Mouse (Mus musculus) left cerebral cortex, postnatal 36 days (tissue): ENCODE measurements around the gene Gm42421. TPM values are rescaled to one million over a fixed set of nuclear protein-coding genes. Genes with fewer than 3 reads are reported as not detected.

Experiments
- DNase-seq, 2 experiments: peaks; one replicate each; pipeline ENCODE4 v3.0.0; 2021 to 2022; ENCODE audit warnings: low spot score in 2 of 2, mixed read lengths in 1 of 2
- intact Hi-C: fragments of 180-260 bp; cut with DNase I; formaldehyde crosslinking; loops from one replicate; pipeline ENCODE4 v1.15.1; 2025
- total RNA-seq, 2 experiments: library from RNA; stranded (reverse); gene quantifications; 2 replicates each; pipeline ENCODE4 v1.2.3; 2021

Gene Gm42421
- total RNA-seq = 1 to 10 TPM in 1 of 2 experiments, not detected in 1; 1.3 TPM

GRCm38 (mm10) chr5:143927875-143928274, at the start of gene Gm42421:
Gm42421 (plus strand) TSS chr5:143928175.
- intact Hi-C loops = no loop called here
- no peak for DNase-seq

DNA sequence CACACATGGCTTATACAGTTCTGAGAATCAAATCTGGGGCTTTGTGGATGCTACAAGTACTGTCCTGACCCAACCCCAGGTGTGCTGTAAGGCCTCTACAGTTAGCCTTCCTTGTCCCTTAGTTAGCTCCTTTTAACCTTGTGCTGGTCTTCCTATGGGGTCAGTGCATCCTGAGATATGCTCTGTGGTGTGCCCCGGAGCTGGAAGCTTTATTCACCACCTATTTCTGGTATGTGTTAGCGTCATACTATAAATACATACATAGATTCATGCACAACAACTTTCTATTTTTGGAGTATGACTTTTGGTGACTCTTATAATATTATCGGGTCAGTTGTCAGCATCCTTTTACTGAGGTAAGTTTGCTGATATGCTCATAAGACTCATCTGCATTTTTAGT, 42.7 kb upstream of the Gm42421 start:
- DNase-seq = no peak
- intact Hi-C loops = no loop called here

GRCm38 (mm10) chr5:143890741-143891140, 37.2 kb upstream of the Gm42421 start:
- intact Hi-C loops = no loop called here
- no peak for DNase-seq

GRCm38 (mm10) chr5:143892255-143892886, 35.6 kb upstream of the Gm42421 start:
- no peak for DNase-seq
- intact Hi-C loops = no loop called here

DNA sequence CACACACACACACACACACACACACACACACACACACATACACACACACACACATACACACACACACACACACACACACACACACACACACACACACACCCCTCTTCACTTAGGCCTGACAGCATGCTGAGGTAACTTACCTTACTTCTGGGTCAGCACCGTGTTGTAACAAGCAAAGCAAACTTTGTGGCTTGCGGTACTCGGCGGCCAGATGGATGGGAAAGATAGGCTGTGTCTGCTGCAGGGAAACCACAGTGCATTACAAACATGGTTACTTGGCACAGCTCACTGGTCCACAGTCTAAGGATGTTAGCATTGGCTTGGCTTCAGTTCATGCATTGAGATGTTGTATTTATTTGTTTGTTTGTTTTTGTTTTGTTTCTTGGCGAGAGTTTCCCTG, 34.6 kb upstream of the Gm42421 start:
- no peak for DNase-seq
- intact Hi-C loops = no loop called here

GRCm38 (mm10) chr5:143897635-143898330, 30.2 kb upstream of the Gm42421 start, which contains the start of gene Ankrd61:
Ankrd61 (minus strand) TSS chr5:143897685.
- intact Hi-C loops = no loop called here

DNA sequence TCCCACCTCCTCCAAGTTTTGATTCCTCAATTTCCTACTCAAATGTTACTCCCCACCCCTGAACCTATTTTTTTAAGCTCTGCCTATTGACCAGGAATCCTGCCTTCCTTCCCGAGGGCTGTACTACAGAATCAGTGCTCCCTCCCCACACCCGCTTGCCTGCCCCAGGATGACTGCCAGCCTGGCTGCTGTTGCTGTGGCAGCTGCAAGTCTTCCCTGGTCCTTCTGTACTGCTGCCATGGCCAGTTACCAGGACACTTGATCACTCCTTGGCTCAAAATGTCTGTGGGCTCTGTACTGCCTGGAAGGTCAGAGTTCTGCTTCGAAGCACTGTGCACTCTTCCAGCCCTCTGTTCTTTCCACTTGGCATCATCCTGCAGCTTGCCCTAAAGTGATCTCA, 25.9 kb upstream of the Gm42421 start:
- intact Hi-C loops = no loop called here

More at GRCm38 (mm10) chr5:143897635-143898330, 30.2 kb upstream of the Gm42421 start, which contains the start of gene Ankrd61:
- DNase-seq = no peak

DNA sequence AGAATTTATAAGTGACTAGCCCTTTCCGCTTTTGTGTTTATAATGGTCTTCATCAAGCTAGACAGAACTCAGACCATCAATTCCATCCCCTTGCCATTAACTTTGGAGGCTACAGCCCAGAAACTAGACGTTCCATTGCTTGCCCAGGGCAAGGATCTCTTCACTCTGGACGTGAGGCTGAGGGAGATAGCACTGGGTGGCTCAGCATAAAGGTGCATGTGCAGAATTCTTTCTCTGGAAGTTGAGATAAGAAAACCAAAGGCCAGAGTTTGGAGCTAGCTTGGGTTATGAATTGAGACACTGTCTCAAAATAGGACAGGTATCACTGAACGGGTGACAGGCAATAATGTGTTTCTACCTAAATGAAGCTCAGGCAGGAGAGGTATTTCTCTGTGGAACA, 24.2 kb upstream of the Gm42421 start:
- intact Hi-C loops = no loop called here
- DNase-seq = no peak

More for the DNA sequence above, 25.9 kb upstream of the Gm42421 start:
- DNase-seq = no peak

DNA sequence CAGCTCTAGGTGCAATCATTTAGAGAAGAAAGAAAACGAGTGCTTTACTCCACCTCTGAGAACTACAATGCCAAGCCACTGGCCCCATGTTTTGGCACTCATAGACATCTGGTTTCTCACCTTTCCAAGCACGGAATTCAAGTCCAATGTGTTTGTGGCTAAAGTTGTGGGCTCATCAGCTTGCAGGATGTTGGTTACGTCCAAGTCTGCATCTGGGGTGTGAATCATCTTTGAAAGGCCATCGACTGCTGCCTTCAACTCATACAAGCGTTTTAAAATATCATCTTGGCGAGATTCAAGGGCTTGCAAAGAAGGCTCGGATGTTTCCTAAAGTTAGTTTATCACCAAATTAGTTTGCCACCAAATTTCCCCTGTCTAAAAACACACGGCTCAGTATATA, 21.5 kb upstream of the Gm42421 start:
- no peak for DNase-seq
- intact Hi-C loops = no loop called here

DNA sequence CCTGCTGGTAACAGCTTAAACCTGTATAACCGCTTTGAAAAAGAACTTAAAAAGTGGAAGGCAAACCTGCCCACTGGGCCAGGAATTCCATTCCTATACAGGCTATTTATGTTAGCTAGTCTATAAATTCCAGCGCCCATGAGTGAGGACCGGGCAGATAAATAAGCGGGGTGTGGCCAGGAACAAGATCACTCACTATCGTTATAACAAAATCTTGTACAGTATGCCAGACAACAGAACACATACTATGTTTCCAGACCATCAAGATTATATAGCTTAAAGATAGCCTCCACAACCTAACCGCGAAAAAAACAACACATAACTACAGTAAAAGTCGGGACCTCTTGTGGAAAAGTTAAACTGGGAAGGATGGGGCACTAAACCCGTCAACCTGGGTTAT, 19.0 kb upstream of the Gm42421 start:
- intact Hi-C loops = no loop called here
- no peak for DNase-seq

DNA sequence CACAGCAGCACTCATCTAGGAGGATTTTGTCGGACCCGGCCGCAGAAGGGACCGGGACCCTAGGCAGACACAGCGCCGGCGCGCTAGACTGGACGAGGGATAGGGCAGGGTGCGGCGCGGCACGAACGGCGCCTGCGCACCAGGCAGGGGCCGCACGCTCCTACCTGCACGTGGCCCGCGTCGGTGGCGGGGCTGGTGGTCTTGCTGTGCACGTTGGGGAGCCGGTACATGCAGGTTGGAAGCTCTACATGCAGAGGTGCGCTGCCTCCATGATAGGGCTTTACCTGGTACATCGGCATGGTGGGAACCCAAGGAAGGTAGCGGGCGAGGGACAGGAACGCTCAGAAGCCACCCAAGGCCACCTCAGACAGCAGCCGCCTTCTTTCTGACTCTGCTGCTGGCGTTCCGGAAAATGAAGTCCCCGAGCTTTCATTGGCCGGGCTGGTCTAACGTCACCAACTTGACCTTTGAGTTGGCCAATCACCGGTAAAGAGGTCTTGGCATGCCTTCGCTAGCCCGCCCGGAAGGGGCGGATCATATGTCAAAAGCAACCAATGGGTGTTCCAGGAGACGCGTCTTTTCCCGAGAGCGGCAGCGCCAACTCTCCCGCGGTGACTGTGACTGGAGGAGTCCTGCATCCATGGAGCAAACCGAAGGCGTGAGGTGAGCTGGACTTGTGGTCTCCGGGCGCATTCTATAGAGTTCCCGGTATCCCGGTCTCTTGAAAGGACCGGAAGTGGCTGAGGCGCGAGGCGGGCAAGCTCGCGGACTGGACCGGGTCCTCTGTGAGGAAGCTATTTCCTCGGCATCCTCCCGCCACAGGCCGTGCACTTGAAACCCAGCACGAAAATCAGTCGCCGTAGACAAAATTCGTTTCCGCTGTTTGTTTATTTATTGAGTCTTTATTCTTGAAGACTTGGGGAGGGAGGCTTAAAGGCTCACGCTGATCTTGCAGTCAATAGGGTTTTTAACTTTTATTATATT, 18.3 kb upstream of the Gm42421 start, which contains the start of the genes Aimp2 and Pms2:
TSS of gene Aimp2 (minus strand) at position 431 of the 984 bp plus-strand sequence.
TSS of gene Pms2 (plus strand) at position 548 of the 984 bp plus-strand sequence.
- peak; percentile 96 to 97 for DNase-seq
- intact Hi-C loops = no loop called here

DNA sequence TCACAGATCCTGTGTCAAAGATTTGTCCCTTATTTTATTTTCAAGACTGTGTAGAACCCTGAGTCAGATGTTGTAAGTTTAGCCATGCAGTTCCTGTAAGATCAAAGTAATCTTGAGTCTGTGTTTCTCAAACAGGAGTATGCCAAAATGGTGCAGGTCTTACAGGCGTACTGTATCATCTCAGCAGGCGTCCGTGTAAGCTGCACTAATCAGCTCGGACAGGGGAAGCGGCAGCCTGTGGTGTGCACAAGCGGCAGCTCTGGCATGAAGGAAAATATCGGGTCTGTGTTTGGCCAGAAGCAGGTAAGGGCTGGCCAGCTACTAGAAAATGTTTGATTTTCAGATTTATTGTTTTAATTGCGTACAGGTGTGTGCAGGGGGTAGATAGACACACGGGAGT, 11.8 kb upstream of the Gm42421 start:
- intact Hi-C loops = no loop called here
- no peak for DNase-seq

GRCm38 (mm10) chr5:143917418-143917817, 10.6 kb upstream of the Gm42421 start:
- intact Hi-C loops = no loop called here
- DNase-seq = no peak

GRCm38 (mm10) chr5:143918120-143918519, 9.9 kb upstream of the Gm42421 start:
- DNase-seq = no peak
- intact Hi-C loops = no loop called here

GRCm38 (mm10) chr5:143924781-143925452, 3.1 kb upstream of the Gm42421 start:
- no peak for DNase-seq
- intact Hi-C loops = no loop called here

DNA sequence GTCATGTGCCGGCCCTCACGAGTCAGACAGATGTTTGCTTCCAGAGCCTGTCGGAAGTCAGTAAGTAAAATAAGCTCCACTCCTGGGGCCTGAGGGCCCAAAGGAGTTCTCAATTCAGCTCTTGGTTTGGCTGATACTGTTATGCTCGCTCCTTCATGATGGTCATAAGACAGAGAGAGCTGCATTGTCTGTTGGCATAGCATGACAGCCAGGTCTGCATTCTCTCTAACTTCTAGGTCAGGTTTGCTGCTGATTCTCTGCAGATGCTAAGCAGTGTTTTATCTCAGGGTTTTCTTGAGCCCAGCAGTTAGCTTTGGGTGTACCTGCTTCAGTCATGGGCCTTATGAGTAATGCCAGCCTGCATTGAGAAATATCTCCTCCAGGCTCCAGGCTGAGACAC, 1.3 kb downstream of the Gm42421 start:
- DNase-seq = no peak
- intact Hi-C loops = no loop called here

GRCm38 (mm10) chr5:143930656-143931055, 2.7 kb downstream of the Gm42421 start:
- DNase-seq = no peak
- intact Hi-C loops = no loop called here

- no peak for DNase-seq
- intact Hi-C loops = no loop called here
Observed at GRCm38 (mm10) chr5:143931863-143932580, 4.0 kb downstream of the Gm42421 start.

DNA sequence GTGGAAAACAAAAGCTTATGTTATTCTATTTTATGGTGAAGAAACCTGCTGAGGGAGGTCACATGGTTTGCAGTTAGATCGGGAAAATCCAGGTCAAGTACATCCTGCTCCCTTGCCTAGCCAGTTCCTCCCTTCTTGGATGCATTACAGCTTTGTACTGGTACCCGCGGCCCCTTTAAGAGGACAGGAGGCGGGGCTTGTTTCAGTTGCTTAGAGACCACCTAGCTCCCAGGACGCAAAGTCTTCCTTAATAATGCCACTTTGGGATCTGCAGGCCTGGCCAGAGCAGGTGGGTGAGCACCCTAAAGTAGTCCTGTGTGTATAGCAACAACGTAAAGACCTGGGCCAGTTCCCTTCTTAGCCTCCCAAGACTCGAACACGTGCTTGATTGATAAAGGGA, 4.9 kb downstream of the Gm42421 start, which contains the start of gene Rsph10b:
TSS of gene Rsph10b (plus strand) at position 205 of the 400 bp plus-strand sequence.
- no peak for DNase-seq
- intact Hi-C loops = no loop called here
